Mouse (Mus musculus) forebrain, postnatal 0 days (tissue): ENCODE data around the gene Rrp7a. TPM values are rescaled to one million over a fixed set of nuclear protein-coding genes. Genes with fewer than 3 reads are reported as not detected.
A peak's percentile ranks its signal among the peaks of the same experiment; 100 is the strongest.

ENCODE experiments used
- ATAC-seq: fragments of 200-750 bp; cut with Nextera tagmentation; 2 replicates; pipeline ENCODE4 v1.8.0; 2017; ENCODE audit warnings: mild to moderate bottlenecking, moderate library complexity
- DNase-seq: peaks from one replicate; pipeline ENCODE4 v3.0.0-alpha.2; 2015
- H3K27ac ChIP-seq: fragments of 300-500 bp; sonication (generic); 2 replicates; pipeline ENCODE4 v1.5.1; 2014; ENCODE audit warnings: low read depth, mild to moderate bottlenecking, antibody characterized with exemption, low read length, moderate library complexity, mixed read lengths
- H3K27me3 ChIP-seq: fragments of 300-500 bp; sonication (generic); 2 replicates; pipeline ENCODE4 v1.6.1; 2014; ENCODE audit warnings: mild to moderate bottlenecking, low read length, mixed read lengths; ENCODE audit not compliant: insufficient read depth
- H3K36me3 ChIP-seq: fragments of 300-500 bp; sonication (generic); 2 replicates; pipeline ENCODE4 v1.6.1; 2014; ENCODE audit warnings: mild to moderate bottlenecking, moderate library complexity; ENCODE audit not compliant: insufficient read depth
- H3K4me1 ChIP-seq: fragments of 300-500 bp; sonication (generic); 2 replicates; pipeline ENCODE4 v1.6.1; 2014; ENCODE audit warnings: antibody characterized with exemption; ENCODE audit not compliant: insufficient read depth
- H3K4me2 ChIP-seq: fragments of 300-500 bp; sonication (generic); 2 replicates; pipeline ENCODE4 v1.6.1; 2014; ENCODE audit warnings: low read depth, mild to moderate bottlenecking, moderate library complexity
- H3K4me3 ChIP-seq: fragments of 300-500 bp; sonication (generic); 2 replicates; pipeline ENCODE4 v1.5.1; 2014; ENCODE audit warnings: low read depth, low read length, mixed read lengths
- H3K9ac ChIP-seq: fragments of 300-500 bp; sonication (generic); 2 replicates; pipeline ENCODE4 v1.6.1; 2014; ENCODE audit warnings: mild to moderate bottlenecking
- H3K9me3 ChIP-seq: fragments of 300-500 bp; sonication (generic); 2 replicates; pipeline ENCODE4 v1.6.1; 2016; ENCODE audit warnings: low read length
- CTCF ChIP-seq: sonication (generic); IDR thresholded peaks from 2 replicates; pipeline ENCODE4 v1.5.1; 2016; ENCODE audit warnings: antibody characterized with exemption, control low read depth, low read depth
- WGBS: fragments of 180-500 bp; shearing (Covaris S2); extraction: QIAGEN DNeasy Blood & Tissue Kit; methylation state at CpG from one replicate; pipeline ENCODE4 v1.1.7; 2014; 5-methylcytosine and 5-hydroxymethylcytosine counted together
- polyA plus RNA-seq: library from polyadenylated mRNA; unstranded; fragments of >200 nt; fragmentation: Nextera tagmentation; extraction: Ambion mirVana; gene quantifications from 2 replicates; pipeline ENCODE4 v1.2.1, GENCODE M21; 2015
- total RNA-seq: library from RNA; depleted of rRNA; stranded (reverse); fragments of >200 nt; gene quantifications from 2 replicates; pipeline ENCODE4 v1.2.3, GENCODE M21; 2014

Gene Rrp7a
- total and polyA plus RNA-seq, 2 experiments from 2014 or later = 89.5 to 122 TPM

- Histone ChIP-seq H3K4me1 (no peaks in the 10 kb centered on the region), H3K27me3 (no peaks in the 10 kb centered on the region), H3K9me3 (no peaks in the 10 kb centered on the region), H3K36me3 (peaks cover 64% of the 10 kb centered on the region), H3K4me3 (no peak overlapping the region), H3K27ac (no peak overlapping the region), H3K4me2 (no peak overlapping the region), H3K9ac (no peak overlapping the region)
- DNase-seq = no peak
- no peak for TF ChIP-seq CTCF
- no peak for ATAC-seq
- WGBS = 89% methylated on average over 9 of the region's 9 CpGs
Measured at GRCm38 (mm10) chr15:83126582-83126981, 4.0 kb upstream of the Rrp7a start.

GRCm38 (mm10) chr15:83124625-83125024 is 2.0 kb upstream of the Rrp7a start:
- Histone ChIP-seq H3K4me2 (no peak overlapping the region), H3K36me3 (peaks cover 50% of the 10 kb centered on the region), H3K27ac (no peak overlapping the region), H3K4me3 (no peak overlapping the region), H3K9ac (no peak overlapping the region), H3K9me3 (no peaks in the 10 kb centered on the region), H3K27me3 (no peaks in the 10 kb centered on the region), H3K4me1 (no peaks in the 10 kb centered on the region)
- no peak for TF ChIP-seq CTCF
- no peak for ATAC-seq
- 68% methylated on average over 5 of the region's 5 CpGs for WGBS
- no peak for DNase-seq

- Histone ChIP-seq H3K4me1 (no peaks in the 10 kb centered on the region), H3K9ac (peak overlapping the region; percentile 93), H3K9me3 (no peaks in the 10 kb centered on the region), H3K36me3 (peaks cover 49% of the 10 kb centered on the region), H3K27ac (peak overlapping the region; percentile 93), H3K27me3 (no peaks in the 10 kb centered on the region), H3K4me3 (peak overlapping the region; percentile 82), H3K4me2 (peak overlapping the region; percentile 68)
- ATAC-seq = peak; percentile 72
- 2% methylated on average over 43 of the region's 43 CpGs for WGBS
- peak; percentile 82 for DNase-seq
- TF ChIP-seq CTCF = peak; percentile 49
Measured at GRCm38 (mm10) chr15:83121709-83122565, 664 bp downstream of the Rrp7a start.

GRCm38 (mm10) chr15:83118360-83118759 is 4.2 kb downstream of the Rrp7a start:
- no peak for ATAC-seq

GRCm38 (mm10) chr15:83115071-83115470 is 7.5 kb downstream of the Rrp7a start:
- no peak for ATAC-seq
- no peaks in the 10 kb centered on the region for H3K4me1 ChIP-seq
- H3K9me3 ChIP-seq = no peaks in the 10 kb centered on the region
- H3K4me2 ChIP-seq = no peak overlapping the region
- no peak for TF ChIP-seq CTCF
- no peak overlapping the region for H3K27ac ChIP-seq
- H3K4me3 ChIP-seq = no peak overlapping the region
- WGBS = 29% methylated on average over 6 of the region's 6 CpGs
- H3K27me3 ChIP-seq = no peaks in the 10 kb centered on the region
- no peak for DNase-seq
- no peak overlapping the region for H3K9ac ChIP-seq
- H3K36me3 ChIP-seq = peaks cover 49% of the 10 kb centered on the region

More at GRCm38 (mm10) chr15:83118360-83118759, 4.2 kb downstream of the Rrp7a start:
- Histone ChIP-seq H3K27ac (no peak overlapping the region), H3K27me3 (no peaks in the 10 kb centered on the region), H3K36me3 (peaks cover 50% of the 10 kb centered on the region), H3K4me1 (no peaks in the 10 kb centered on the region), H3K9me3 (no peaks in the 10 kb centered on the region), H3K4me2 (no peak overlapping the region), H3K4me3 (no peak overlapping the region), H3K9ac (no peak overlapping the region)
- WGBS = 41% methylated on average over 7 of the region's 7 CpGs
- DNase-seq = peak; percentile 85
- peak; percentile 67 for TF ChIP-seq CTCF

GRCm38 (mm10) chr15:83114106-83114505 is 8.5 kb downstream of the Rrp7a start:
- no peaks in the 10 kb centered on the region for H3K9me3 ChIP-seq
- no peak overlapping the region for H3K9ac ChIP-seq
- no peak overlapping the region for H3K27ac ChIP-seq
- no peaks in the 10 kb centered on the region for H3K27me3 ChIP-seq
- peaks cover 39% of the 10 kb centered on the region for H3K36me3 ChIP-seq
- no peak overlapping the region for H3K4me3 ChIP-seq
- no peak for DNase-seq
- no peak for TF ChIP-seq CTCF
- no peak overlapping the region for H3K4me2 ChIP-seq
- no peaks in the 10 kb centered on the region for H3K4me1 ChIP-seq
- no peak for ATAC-seq
- WGBS = 79% methylated on average over 9 of the region's 9 CpGs

GRCm38 (mm10) chr15:83112898-83113297 is 9.7 kb downstream of the Rrp7a start:
- TF ChIP-seq CTCF = peak; percentile 80
- Histone ChIP-seq H3K27me3 (no peaks in the 10 kb centered on the region), H3K4me1 (no peaks in the 10 kb centered on the region), H3K9me3 (no peaks in the 10 kb centered on the region), H3K4me2 (no peak overlapping the region), H3K4me3 (no peak overlapping the region), H3K36me3 (peaks cover 30% of the 10 kb centered on the region), H3K9ac (no peak overlapping the region), H3K27ac (no peak overlapping the region)
- DNase-seq (peak; percentile 66), ATAC-seq (peak; percentile 81)
- 7% methylated on average over 11 of the region's 11 CpGs for WGBS
